Mouse (Mus musculus) olfactory bulb, adult 2 months (tissue): ENCODE results near the gene Rreb1. TPM values are rescaled to one million over a fixed set of nuclear protein-coding genes. Genes with fewer than 3 reads are reported as not detected.

ENCODE experiments used
- H3K27ac ChIP-seq: fragments of 200-500 bp; 2 replicates; pipeline ENCODE4 v1.5.1; 2012; ENCODE audit warnings: low read depth, low read length; ENCODE audit not compliant: insufficient read depth
- H3K4me1 ChIP-seq: fragments of 200-500 bp; 2 replicates; pipeline ENCODE4 v1.6.1; 2012; ENCODE audit warnings: low read length; ENCODE audit not compliant: control insufficient read depth, insufficient read depth
- H3K4me3 ChIP-seq: fragments of 200-500 bp; 2 replicates; pipeline ENCODE4 v1.5.1; 2012; ENCODE audit warnings: mild to moderate bottlenecking, low read depth, low read length, moderate library complexity; ENCODE audit not compliant: insufficient read depth
- CTCF ChIP-seq: fragments of 200-500 bp; IDR thresholded peaks from 2 replicates; pipeline ENCODE4 v1.5.1; 2012; ENCODE audit warnings: low read depth, mild to moderate bottlenecking, low read length, moderate library complexity; ENCODE audit not compliant: insufficient read depth
- POLR2A ChIP-seq: fragments of 200-500 bp; IDR thresholded peaks from 2 replicates; pipeline ENCODE4 v1.6.1; 2012; ENCODE audit warnings: mild to moderate bottlenecking, low read depth, low read length, moderate library complexity; ENCODE audit not compliant: insufficient read depth
- WGBS: fragments of 180-500 bp; shearing (Covaris S2); methylation state at CpG from one replicate; pipeline ENCODE4 v1.1.7; 2018; 5-methylcytosine and 5-hydroxymethylcytosine counted together
- polyA plus RNA-seq: library from polyadenylated mRNA; stranded (reverse); fragments of >200 nt; gene quantifications from 2 replicates; pipeline ENCODE4 v1.2.4, GENCODE M21; 2012; ENCODE audit warnings: low replicate concordance; ENCODE audit not compliant: missing spikeins, insufficient read depth, insufficient read length

The Rreb1 gene
- polyA plus RNA-seq, 1 experiment = not detected

GRCm38 (mm10) chr13:37843844-37844243 is 65.6 kb downstream of the Rreb1 start:
- Histone ChIP-seq H3K27ac (no peak overlapping the region), H3K4me1 (0 out of 2 replicates have a peak, but pooled peaks cover 5% of the 10 kb centered on the region), H3K4me3 (no peak overlapping the region)
- no peak for TF ChIP-seq CTCF
- TF ChIP-seq POLR2A = no peak
- WGBS = 84% methylated on average over 10 of the region's 10 CpGs

DNA sequence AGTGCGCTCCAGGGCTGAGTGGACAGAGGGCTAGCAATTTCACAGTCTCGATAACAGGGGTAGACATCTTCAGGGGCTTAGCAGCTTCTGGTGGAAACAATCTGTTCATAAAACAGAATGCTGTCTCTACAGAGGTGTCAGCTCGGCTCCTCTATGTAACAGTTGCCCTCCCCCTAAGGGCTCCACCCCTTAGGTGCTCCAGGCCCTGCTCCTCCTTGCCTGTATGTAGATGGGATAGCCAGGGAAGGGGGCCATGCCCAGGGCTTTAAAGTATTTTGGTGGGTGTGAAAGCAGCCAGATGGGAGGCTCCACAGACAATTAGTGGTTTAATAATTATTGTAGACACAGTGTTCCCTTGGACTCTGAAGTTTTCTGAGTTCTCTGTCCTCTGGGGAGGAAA is 67.0 kb downstream of the Rreb1 start:
- H3K27ac ChIP-seq = no peak overlapping the region
- 87% methylated on average over 3 of the region's 3 CpGs for WGBS

DNA sequence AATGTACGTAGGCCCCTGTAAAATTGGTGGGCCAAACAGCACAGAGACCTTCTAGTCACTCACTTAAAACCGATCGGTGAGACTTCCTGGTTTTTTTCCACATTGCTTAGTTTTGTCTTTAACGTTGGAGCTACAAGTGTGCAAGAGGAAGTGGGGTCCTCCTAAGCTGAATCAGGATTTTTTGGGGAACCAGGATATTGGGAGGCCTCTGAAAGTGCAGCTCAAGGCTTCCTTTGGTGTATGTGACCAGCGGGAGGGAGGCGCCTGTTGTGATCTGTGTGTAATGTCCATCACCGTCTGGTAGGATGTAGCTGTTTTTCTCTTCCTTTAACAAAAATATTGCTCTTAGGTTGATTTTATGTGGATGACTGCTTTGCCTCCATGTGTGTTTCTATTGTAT is 67.4 kb downstream of the Rreb1 start:
- Histone ChIP-seq H3K4me1 (0 out of 2 replicates have a peak, but pooled peaks cover 7% of the 10 kb centered on the region), H3K27ac (no peak overlapping the region), H3K4me3 (no peak overlapping the region)
- TF ChIP-seq POLR2A (no peak), CTCF (no peak)
- WGBS = 90% methylated on average over 7 of the region's 7 CpGs

More for the DNA sequence above, 67.0 kb downstream of the Rreb1 start:
- Histone ChIP-seq H3K4me1 (0 out of 2 replicates have a peak, but pooled peaks cover 7% of the 10 kb centered on the region), H3K4me3 (no peak overlapping the region)
- no peak for TF ChIP-seq POLR2A
- no peak for TF ChIP-seq CTCF

DNA sequence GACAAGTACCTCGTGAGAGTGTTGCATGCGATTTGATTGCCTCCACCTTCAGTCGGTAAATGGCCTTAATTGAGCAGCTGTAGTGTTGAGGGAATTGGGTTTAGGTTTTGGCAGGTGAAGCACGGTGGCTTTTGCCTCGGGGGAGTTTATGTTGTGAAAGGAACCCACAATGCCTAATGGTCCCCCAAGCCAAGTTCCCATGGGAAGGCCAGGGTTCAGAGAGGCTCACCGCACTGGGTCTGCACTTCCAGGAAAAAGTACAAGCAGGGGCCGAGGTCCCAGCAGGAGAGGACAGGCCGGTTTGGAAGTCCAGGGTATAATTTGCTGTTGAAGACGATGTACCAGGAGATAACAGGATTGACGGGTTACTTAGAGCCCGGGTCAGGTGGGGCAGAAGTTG is 68.3 kb downstream of the Rreb1 start:
- no peak for TF ChIP-seq POLR2A
- no peak for TF ChIP-seq CTCF
- Histone ChIP-seq H3K4me1 (0 out of 2 replicates have a peak, but pooled peaks cover 7% of the 10 kb centered on the region), H3K4me3 (no peak overlapping the region), H3K27ac (no peak overlapping the region)
- WGBS = 81% methylated on average over 11 of the region's 11 CpGs

GRCm38 (mm10) chr13:37846962-37847570 is 68.9 kb downstream of the Rreb1 start:
- H3K4me1 ChIP-seq = 0 out of 2 replicates have a peak, but pooled peaks cover 7% of the 10 kb centered on the region

GRCm38 (mm10) chr13:37847601-37848358 is 69.6 kb downstream of the Rreb1 start:
- 0 out of 2 replicates have a peak, but pooled peaks cover 7% of the 10 kb centered on the region for H3K4me1 ChIP-seq
- TF ChIP-seq POLR2A (no peak), CTCF (no peak)
- WGBS = 67% methylated on average over 17 of the region's 17 CpGs
- H3K27ac ChIP-seq = no peak overlapping the region
- no peak overlapping the region for H3K4me3 ChIP-seq

More at GRCm38 (mm10) chr13:37846962-37847570, 68.9 kb downstream of the Rreb1 start:
- Histone ChIP-seq H3K27ac (no peak overlapping the region), H3K4me3 (no peak overlapping the region)
- no peak for TF ChIP-seq POLR2A
- no peak for TF ChIP-seq CTCF
- WGBS = 82% methylated on average over 9 of the region's 9 CpGs

GRCm38 (mm10) chr13:37848438-37848837 is 70.2 kb downstream of the Rreb1 start:
- H3K4me3 ChIP-seq = no peak overlapping the region
- WGBS = 62% methylated on average over 5 of the region's 5 CpGs
- H3K27ac ChIP-seq = no peak overlapping the region
- H3K4me1 ChIP-seq = 0 out of 2 replicates have a peak, but pooled peaks cover 7% of the 10 kb centered on the region
- TF ChIP-seq POLR2A = no peak
- no peak for TF ChIP-seq CTCF

- TF ChIP-seq CTCF = no peak
- no peak for TF ChIP-seq POLR2A
- WGBS = 94% methylated on average over 5 of the region's 5 CpGs
- H3K4me1 ChIP-seq = peaks cover 12% of the 10 kb centered on the region
Observed at GRCm38 (mm10) chr13:37851617-37852016, 73.4 kb downstream of the Rreb1 start.

DNA sequence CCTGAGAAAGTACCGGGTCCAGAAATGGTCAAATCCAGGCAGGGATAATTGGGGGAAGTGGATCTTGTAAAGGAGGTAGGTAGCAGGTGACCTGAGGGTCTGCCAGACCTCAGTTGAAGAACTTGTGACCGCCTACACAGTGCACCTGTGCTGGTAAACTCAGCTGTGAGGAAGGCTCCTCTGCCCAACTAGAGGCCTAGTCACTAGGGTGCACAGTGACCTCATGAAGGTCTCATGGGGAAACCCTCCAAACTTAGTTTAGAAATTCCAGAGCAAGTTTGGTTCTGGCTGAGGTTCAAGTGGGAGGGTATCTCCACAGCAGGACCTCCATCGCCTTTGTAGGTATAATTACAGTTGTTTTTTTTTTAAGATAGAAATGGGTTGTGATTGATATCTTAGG is 74.7 kb downstream of the Rreb1 start:
- Histone ChIP-seq H3K27ac (no peak overlapping the region), H3K4me3 (no peak overlapping the region), H3K4me1 (peaks cover 13% of the 10 kb centered on the region)
- TF ChIP-seq CTCF = no peak
- no peak for TF ChIP-seq POLR2A
- 78% methylated on average over 3 of the region's 3 CpGs for WGBS

More at GRCm38 (mm10) chr13:37851617-37852016, 73.4 kb downstream of the Rreb1 start:
- Histone ChIP-seq H3K4me3 (no peak overlapping the region), H3K27ac (no peak overlapping the region)
